Mouse (Mus musculus): ENCODE results near the gene Fam174b.

GRCm38 (mm10) chr7:73718497-73719007, 21.6 kb upstream of the Fam174b start:
- TF ChIP-seq POLR2A (IDR thresholded peaks at IDR 0.05; ENCODE audit: low read depth, low read length) (no peak), CTCF (IDR thresholded peaks at IDR 0.05; ENCODE audit: extremely low read depth, insufficient read length, insufficient replicate concordance, low read depth, low read length) (no peak)
